Mouse (Mus musculus): Measurements from ENCODE around the gene Arl4c. TPM values are rescaled to one million over a fixed set of nuclear protein-coding genes. Genes with fewer than 3 reads are reported as not detected.

The Arl4c gene
- 18.7 TPM for polyA plus RNA-seq (2014; fragmentation: Illumina TruSeq; extraction: RNeasy Lipid Tissue Mini Kit (QIAGEN cat#74804); ENCODE audit: insufficient read depth, low read depth, low replicate concordance)

DNA sequence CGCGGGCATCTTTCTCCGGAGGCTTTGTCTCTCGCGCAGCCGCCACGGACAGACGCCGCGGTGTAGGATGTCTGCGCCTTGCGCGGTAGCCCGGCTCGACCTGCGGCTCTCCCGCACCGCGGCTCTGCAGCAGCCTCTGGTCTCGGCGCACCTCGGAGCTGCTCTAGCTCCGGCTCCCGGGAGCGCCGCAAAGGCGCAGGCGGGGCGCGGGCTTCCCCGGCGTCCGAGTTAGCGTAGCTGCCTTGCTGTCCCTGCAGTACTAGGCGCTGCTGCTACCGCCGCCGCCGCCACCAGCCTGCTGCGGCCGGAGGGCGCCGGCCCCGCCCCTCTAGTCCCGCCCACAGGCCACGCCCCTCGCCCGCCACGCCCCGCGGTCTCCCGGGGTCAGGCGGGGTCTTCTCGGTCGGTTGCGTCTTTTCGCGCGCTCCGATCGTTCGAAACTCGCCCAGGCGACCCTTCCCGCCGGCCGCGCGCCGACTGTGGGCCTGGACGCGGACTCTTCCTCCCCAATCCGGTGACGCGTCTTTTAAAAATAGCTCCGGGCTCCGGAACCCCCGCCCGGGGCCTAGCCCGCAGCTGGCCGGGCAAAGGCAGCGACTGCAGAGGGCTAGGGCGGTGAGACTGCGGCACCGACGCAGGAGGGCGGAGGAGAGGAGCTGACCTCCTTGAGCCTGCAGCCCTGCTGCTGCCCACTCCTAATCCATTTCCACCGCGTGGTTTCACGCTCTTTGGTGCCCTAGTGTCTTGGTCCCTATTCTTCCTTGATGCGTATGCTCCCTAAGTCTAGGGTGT lies at the start of gene Arl4c:
Gene Arl4c (minus strand): TSS at position 352 of the 792 bp plus-strand sequence.

Other genes with a start within 250 kb of the Arl4c start
- gene Glrp1, start 192.2 kb downstream of the Arl4c start, polyA plus RNA-seq (2014; fragmentation: Illumina TruSeq; extraction: RNeasy Lipid Tissue Mini Kit (QIAGEN cat#74804); ENCODE audit: insufficient read depth, low read depth, low replicate concordance), result not detected

All from lung, adult 10 weeks (tissue).